Mouse (Mus musculus) E14TG2a.4 (cell line): ENCODE data around the gene Rell1.

Source experiments
- CTCF ChIP-seq: conservative IDR thresholded peaks from 2 replicates; pipeline ENCODE4 v1.5.1; 2014; ENCODE audit warnings: low read length
- POU5F1 ChIP-seq: IDR thresholded peaks from 2 replicates; pipeline ENCODE4 v1.6.1; 2014; ENCODE audit warnings: low read length, borderline replicate concordance

DNA sequence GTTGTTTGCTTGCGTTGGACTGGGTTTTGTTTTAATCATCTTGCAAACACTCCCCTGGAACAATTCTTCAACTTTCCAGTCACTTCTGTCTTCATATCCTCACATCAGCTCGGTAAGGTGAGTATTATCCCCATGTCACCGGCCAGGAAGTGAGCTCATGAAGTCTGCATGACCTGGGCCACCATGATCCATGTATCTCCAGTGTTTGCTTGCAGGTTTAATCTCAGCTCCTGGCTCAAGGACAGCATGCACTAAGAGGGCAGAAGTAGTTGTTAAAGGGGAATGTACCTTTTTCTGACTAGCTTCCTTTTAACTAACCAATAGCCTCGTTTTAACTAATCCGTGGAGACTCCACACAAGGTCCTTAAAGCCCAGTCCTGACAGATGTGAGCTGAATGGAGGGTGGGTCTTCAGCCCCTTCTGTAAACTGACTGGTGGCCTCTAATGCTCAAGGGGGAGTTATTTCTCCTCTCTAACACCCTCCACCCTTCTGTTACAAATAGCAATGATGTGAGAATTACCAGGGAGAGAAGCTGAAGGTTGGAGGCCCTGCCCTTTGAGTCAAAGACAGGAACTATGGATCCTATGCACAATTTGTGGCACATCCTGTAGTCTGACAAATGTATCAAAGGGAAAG lies 897 bp upstream of the Rell1 start:
- TF ChIP-seq CTCF: no peak
- TF ChIP-seq POU5F1: no peak
